Mouse (Mus musculus): ENCODE data around the gene Lsamp. TPM values are rescaled to one million over a fixed set of nuclear protein-coding genes. Genes with fewer than 3 reads are reported as not detected.

Gene Lsamp
- polyA plus RNA-seq, 1 experiment from 2014 or later: 21.5 TPM

GRCm38 (mm10) chr16:42190114-42191045 lies 2206.2 kb downstream of the Lsamp start:
- Histone ChIP-seq H3K27me3 (ENCODE audit: control insufficient read depth, insufficient read depth, low read length) (no peaks in the 10 kb centered on the region), H3K27ac (ENCODE audit: low read depth, low read length) (peak overlapping the region; percentile 87), H3K4me3 (ENCODE audit: low read depth, low read length) (peak overlapping the region; percentile 48), H3K36me3 (ENCODE audit: control insufficient read depth, insufficient read depth, low read length) (no peaks in the 10 kb centered on the region), H3K4me1 (replicated peaks; ENCODE audit: control insufficient read depth, insufficient read depth, low read length) (peaks cover 2% of the 10 kb centered on the region; the same call in 1 of the 2 replicates), H3K4me2 (ENCODE audit: low read depth, low read length, severe bottlenecking) (peak overlapping the region; percentile 91), H3K9me3 (ENCODE audit: control insufficient read depth, low read length) (no peaks in the 10 kb centered on the region), H3K9ac (ENCODE audit: low read length) (peak overlapping the region; percentile 89)
- ATAC-seq (replicated peaks; ENCODE audit: low FRiP score): peak; percentile 93
- under 1% methylated on average over 44 of the region's 44 CpGs for WGBS
- DNase-seq (ENCODE audit: low spot score): peak; percentile 96

Small RNAs within 50 kb of the gene (microRNA-seq; reads per million reads assigned to microRNA genes)
- not detected for gene Gm27887 (ENCODE audit: insufficient number of aligned reads)
- gene Gm47276 (ENCODE audit: insufficient number of aligned reads): not detected

All from forebrain, embryonic 11.5 days (tissue).